Mouse (Mus musculus) stomach, embryonic 14.5 days (tissue): ENCODE data around the gene Gm21616. TPM values are rescaled to one million over a fixed set of nuclear protein-coding genes. Genes with fewer than 3 reads are reported as not detected.
"Not testable (repeated sequence)": the region's sequence is repeated elsewhere in the genome, so short reads cannot be mapped to it uniquely, and the experiment has no call there.

Experiments used
- ATAC-seq: fragments of 200-750 bp; cut with Nextera tagmentation; 2 replicates; pipeline ENCODE4 v1.8.0; 2017; ENCODE audit warnings: low read depth, moderate TSS enrichment; ENCODE audit not compliant: insufficient number of reproducible peaks, insufficient read depth, low FRiP score
- H3K27ac ChIP-seq: fragments of 300-500 bp; sonication (generic); 2 replicates; pipeline ENCODE4 v1.5.1; 2014; ENCODE audit warnings: mild to moderate bottlenecking, low read length, moderate library complexity, mixed read lengths
- H3K27me3 ChIP-seq: fragments of 300-500 bp; sonication (generic); 2 replicates; pipeline ENCODE4 v1.6.1; 2014; ENCODE audit warnings: low read length, control low read depth, mixed read lengths; ENCODE audit not compliant: control insufficient read depth, insufficient read depth
- H3K36me3 ChIP-seq: fragments of 300-500 bp; sonication (generic); 2 replicates; pipeline ENCODE4 v1.6.1; 2014; ENCODE audit warnings: mild to moderate bottlenecking, control low read depth, low read length, moderate library complexity, mixed read lengths; ENCODE audit not compliant: control insufficient read depth, insufficient read depth
- H3K4me1 ChIP-seq: fragments of 300-500 bp; sonication (generic); 2 replicates; pipeline ENCODE4 v1.6.1; 2014; ENCODE audit warnings: low read length, control low read depth, mixed read lengths; ENCODE audit not compliant: control insufficient read depth, insufficient read depth
- H3K4me2 ChIP-seq: fragments of 300-500 bp; sonication (generic); replicated peaks from 2 replicates; pipeline ENCODE4 v1.6.1; 2014; ENCODE audit warnings: low read depth, low read length, control low read depth
- H3K4me3 ChIP-seq: fragments of 300-500 bp; sonication (generic); 2 replicates; pipeline ENCODE4 v1.5.1; 2014; ENCODE audit warnings: low read depth, low read length, control low read depth
- H3K9ac ChIP-seq: fragments of 300-500 bp; sonication (generic); replicated peaks from 2 replicates; pipeline ENCODE4 v1.6.1; 2014; ENCODE audit warnings: low read depth, mild to moderate bottlenecking, control low read depth, low read length, moderate library complexity, mixed read lengths
- H3K9me3 ChIP-seq: fragments of 300-500 bp; sonication (generic); 2 replicates; pipeline ENCODE4 v1.6.1; 2016; ENCODE audit warnings: low read depth, low read length, control low read depth; ENCODE audit not compliant: control insufficient read depth
- WGBS: fragments of 180-500 bp; shearing (Covaris S2); extraction: QIAGEN DNeasy Blood & Tissue Kit; methylation state at CpG from one replicate; pipeline ENCODE4 v1.1.7; 2014; 5-methylcytosine and 5-hydroxymethylcytosine counted together
- polyA plus RNA-seq: library from polyadenylated mRNA; unstranded; fragments of >200 nt; fragmentation: Nextera tagmentation; extraction: Ambion mirVana; gene quantifications from 2 replicates; pipeline ENCODE4 v1.2.1, GENCODE M21; 2014

The Gm21616 gene
- not detected in 2 replicates for polyA plus RNA-seq

DNA sequence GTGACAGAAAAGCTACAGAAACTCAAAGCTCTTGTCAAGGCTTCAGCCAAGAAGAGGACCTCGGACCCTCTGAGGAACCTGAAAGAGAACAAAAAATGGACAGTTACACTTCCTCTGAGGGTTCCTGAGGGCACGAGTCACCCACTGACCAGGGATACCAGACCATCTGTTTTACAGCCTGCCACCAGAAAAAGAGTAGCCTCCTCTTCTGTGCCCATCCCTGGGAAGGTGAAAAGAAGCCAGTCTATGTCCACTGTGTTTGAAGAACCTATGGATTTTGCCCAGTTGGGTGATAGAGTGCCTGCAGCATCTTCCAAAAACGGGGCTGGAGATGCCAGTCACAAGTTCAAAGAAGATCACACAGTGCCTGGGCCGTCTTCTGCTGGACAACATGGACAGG, at the start of gene Gm21616:
Gene Gm21616 (plus strand): TSS at position 301 of the 400 bp plus-strand sequence.
- not testable (repeated sequence) for ATAC-seq, H3K4me2 ChIP-seq, H3K27ac ChIP-seq, H3K9ac ChIP-seq, H3K9me3 ChIP-seq, H3K36me3 ChIP-seq, H3K4me1 ChIP-seq, H3K27me3 ChIP-seq, H3K4me3 ChIP-seq
- WGBS, result no CpG with 5 or more reads among the region's 4 CpGs
